Mouse (Mus musculus): ENCODE data around the gene Upb1. TPM values are rescaled to one million over a fixed set of nuclear protein-coding genes. Genes with fewer than 3 reads are reported as not detected.
A peak's percentile ranks its signal among the peaks of the same experiment; 100 is the strongest.

Gene Upb1
- polyA plus RNA-seq, 1 experiment = 58.5 TPM

DNA sequence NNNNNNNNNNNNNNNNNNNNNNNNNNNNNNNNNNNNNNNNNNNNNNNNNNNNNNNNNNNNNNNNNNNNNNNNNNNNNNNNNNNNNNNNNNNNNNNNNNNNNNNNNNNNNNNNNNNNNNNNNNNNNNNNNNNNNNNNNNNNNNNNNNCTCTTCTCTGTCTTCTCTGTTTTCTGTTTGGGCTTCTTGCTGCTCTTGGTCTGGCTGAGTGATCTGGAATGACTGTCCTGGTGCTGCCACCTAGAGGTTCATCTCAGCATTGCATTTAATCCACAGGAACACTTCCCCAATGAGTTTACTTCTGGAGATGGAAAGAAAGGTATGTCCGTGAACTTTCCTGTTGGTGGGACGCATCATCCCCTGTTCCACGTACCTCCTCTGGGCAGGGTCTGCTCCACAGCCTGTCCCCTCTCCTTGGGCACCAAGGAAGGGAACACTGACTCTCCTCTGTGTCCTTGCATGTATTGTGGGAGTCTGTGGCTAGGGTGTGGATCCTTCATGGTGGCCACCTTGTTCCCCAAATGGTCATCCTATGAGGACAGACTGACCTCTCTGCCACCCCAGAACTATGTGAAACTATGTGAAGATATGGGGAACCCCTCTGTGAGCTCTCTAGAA, 35.8 kb downstream of the Upb1 start:
- no peaks in the 10 kb centered on the region for H3K4me1 ChIP-seq (ENCODE audit: control insufficient read depth, insufficient read depth, low read length)
- 8% methylated on average over 3 of the region's 3 CpGs for WGBS
- no peak overlapping the region for H3K4me3 ChIP-seq (ENCODE audit: insufficient read depth, low read depth, low read length)
- no peaks in the 10 kb centered on the region for H3K36me3 ChIP-seq (ENCODE audit: control insufficient read depth, insufficient read depth, low read length)
- H3K27ac ChIP-seq (ENCODE audit: insufficient read depth, low read depth, low read length) = no peak overlapping the region
- H3K27me3 ChIP-seq (replicated peaks; ENCODE audit: control insufficient read depth, insufficient read depth, low read length) = no peaks in the 10 kb centered on the region
- TF ChIP-seq CTCF (conservative IDR thresholded peaks at IDR 0.05; ENCODE audit: insufficient read depth, insufficient read length, low read depth, low read length) (peak; percentile 83), POLR2A (IDR thresholded peaks at IDR 0.05; ENCODE audit: low read depth, low read length) (no peak)
- DNase-seq = peak; percentile 90

DNA sequence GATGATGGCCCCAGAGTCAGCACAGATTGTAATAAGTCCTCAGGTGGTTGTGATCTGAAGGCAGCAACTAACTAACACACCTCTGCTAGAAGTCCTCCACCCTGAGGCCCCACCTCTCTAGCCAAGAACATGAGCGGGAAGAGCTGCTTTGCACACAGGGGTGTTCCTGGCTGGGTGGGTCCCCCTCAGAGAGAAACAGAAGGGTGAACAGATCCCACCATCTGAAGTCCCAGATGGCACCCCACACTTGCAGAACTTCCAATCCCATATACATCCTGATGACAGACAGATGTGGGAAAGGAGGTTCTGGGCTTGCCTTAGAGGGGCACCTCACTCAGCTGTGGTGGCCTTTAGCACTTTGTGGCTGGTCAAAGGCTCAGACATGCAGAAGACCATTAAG, 36.4 kb downstream of the Upb1 start:
- no peaks in the 10 kb centered on the region for H3K36me3 ChIP-seq (ENCODE audit: control insufficient read depth, insufficient read depth, low read length)
- DNase-seq = no peak
- no peak overlapping the region for H3K27ac ChIP-seq (ENCODE audit: insufficient read depth, low read depth, low read length)
- TF ChIP-seq POLR2A (IDR thresholded peaks at IDR 0.05; ENCODE audit: low read depth, low read length) (no peak), CTCF (conservative IDR thresholded peaks at IDR 0.05; ENCODE audit: insufficient read depth, insufficient read length, low read depth, low read length) (no peak)
- WGBS = 100% methylated on average over 1 of the region's 1 CpGs
- no peaks in the 10 kb centered on the region for H3K4me1 ChIP-seq (ENCODE audit: control insufficient read depth, insufficient read depth, low read length)
- H3K4me3 ChIP-seq (ENCODE audit: insufficient read depth, low read depth, low read length) = no peak overlapping the region
- H3K27me3 ChIP-seq (replicated peaks; ENCODE audit: control insufficient read depth, insufficient read depth, low read length) = no peaks in the 10 kb centered on the region

DNA sequence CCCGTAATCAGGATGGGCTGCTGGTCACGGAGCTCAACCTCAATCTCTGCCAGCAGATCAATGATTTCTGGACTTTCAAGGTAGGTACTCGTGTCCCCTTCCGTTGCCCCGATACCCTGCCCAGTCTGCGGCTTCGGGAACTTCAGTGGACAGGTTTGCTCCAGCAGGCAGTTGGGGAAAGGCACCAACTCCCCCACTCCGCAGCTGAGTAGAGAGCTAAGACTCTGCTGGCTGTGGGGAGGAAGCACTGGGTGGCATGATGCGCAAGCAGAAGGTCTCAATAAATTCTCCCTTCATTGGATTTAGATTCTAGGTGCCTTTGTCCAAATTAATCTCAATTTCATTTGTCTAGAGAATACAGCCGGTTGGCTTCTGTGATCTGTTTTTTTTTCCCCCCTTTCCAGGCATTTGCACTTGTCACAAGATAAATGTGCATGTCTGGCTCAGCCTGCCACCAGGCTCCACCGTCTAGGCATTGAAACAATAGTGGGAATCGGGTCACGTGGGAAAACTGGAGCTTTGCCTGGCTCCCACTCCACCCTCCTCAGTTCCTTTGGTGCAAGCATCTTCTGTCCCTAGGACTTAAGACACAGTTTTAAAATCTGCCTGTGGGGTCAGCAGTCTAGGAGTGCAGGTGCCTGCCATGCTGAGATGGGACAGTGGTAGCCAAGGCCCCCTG, 37.4 kb downstream of the Upb1 start:
- no peak for TF ChIP-seq POLR2A (IDR thresholded peaks at IDR 0.05; ENCODE audit: low read depth, low read length)
- TF ChIP-seq CTCF (conservative IDR thresholded peaks at IDR 0.05; ENCODE audit: insufficient read depth, insufficient read length, low read depth, low read length) = no peak
- DNase-seq = peak; percentile 90
- H3K4me3 ChIP-seq (ENCODE audit: insufficient read depth, low read depth, low read length) = no peak overlapping the region
- no peaks in the 10 kb centered on the region for H3K4me1 ChIP-seq (ENCODE audit: control insufficient read depth, insufficient read depth, low read length)
- no peaks in the 10 kb centered on the region for H3K36me3 ChIP-seq (ENCODE audit: control insufficient read depth, insufficient read depth, low read length)
- H3K27ac ChIP-seq (ENCODE audit: insufficient read depth, low read depth, low read length) = no peak overlapping the region
- no peaks in the 10 kb centered on the region for H3K27me3 ChIP-seq (replicated peaks; ENCODE audit: control insufficient read depth, insufficient read depth, low read length)
- 53% methylated on average over 13 of the region's 13 CpGs for WGBS

DNA sequence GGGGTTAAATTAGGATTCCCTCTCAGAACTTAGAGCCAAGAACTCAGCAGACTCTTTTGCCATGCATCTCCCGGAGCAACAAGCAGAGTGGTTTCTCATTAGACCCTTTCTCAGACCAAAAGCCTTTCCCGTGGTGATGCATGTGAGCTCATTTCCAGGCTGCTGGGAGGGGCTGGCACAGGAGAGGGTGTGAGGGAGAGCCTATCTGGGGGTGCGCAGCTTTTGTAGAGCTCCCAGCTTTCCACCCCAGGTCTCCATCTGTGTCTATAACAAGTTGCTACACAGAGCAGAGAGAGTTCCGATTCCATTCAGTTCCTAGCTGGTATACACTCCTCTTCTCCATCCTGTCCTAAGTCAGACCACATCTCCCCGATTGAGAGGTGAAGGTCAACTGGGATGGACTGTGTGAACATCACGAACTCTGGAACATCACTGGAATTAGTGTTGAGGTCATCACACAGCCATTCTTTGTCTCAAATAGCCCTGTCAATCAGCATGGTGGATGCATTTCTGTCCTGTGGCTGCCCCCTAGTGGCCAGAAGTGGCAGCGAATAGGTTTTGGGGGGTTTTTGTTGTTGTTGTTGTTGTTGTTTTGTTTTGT, 38.4 kb downstream of the Upb1 start:
- Histone ChIP-seq H3K36me3 (ENCODE audit: control insufficient read depth, insufficient read depth, low read length) (no peaks in the 10 kb centered on the region; the same call in 1 of the 2 replicates), H3K4me1 (ENCODE audit: control insufficient read depth, insufficient read depth, low read length) (no peaks in the 10 kb centered on the region), H3K27ac (ENCODE audit: insufficient read depth, low read depth, low read length) (no peak overlapping the region)

DNA sequence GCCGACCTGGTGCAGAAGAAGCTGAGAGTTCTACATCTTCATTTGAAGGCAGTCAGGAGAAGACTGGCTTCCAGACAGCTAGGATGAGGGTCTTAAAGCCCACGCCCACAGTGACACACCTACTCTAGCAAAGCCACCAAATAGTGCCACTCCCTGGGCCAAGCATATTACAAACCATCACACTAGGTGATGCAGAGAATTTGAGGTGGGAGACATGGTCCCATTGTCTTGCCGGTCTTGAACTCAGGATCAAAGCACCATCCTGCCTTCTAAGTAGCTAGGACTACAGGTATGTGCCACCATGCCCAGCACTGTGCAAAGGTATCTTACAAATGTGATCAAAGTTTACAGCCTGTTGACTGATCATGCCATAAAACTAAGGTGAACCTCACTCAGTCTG, 39.8 kb downstream of the Upb1 start:
- Histone ChIP-seq H3K27me3 (replicated peaks; ENCODE audit: control insufficient read depth, insufficient read depth, low read length) (no peaks in the 10 kb centered on the region), H3K4me1 (ENCODE audit: control insufficient read depth, insufficient read depth, low read length) (no peaks in the 10 kb centered on the region), H3K4me3 (ENCODE audit: insufficient read depth, low read depth, low read length) (no peak overlapping the region), H3K27ac (ENCODE audit: insufficient read depth, low read depth, low read length) (no peak overlapping the region), H3K36me3 (ENCODE audit: control insufficient read depth, insufficient read depth, low read length) (no peaks in the 10 kb centered on the region; the same call in 1 of the 2 replicates)
- TF ChIP-seq POLR2A (IDR thresholded peaks at IDR 0.05; ENCODE audit: low read depth, low read length) (no peak), CTCF (conservative IDR thresholded peaks at IDR 0.05; ENCODE audit: insufficient read depth, insufficient read length, low read depth, low read length) (no peak)
- WGBS = 95% methylated on average over 3 of the region's 3 CpGs
- no peak for DNase-seq

More for the DNA sequence above, 38.4 kb downstream of the Upb1 start:
- Histone ChIP-seq H3K27me3 (replicated peaks; ENCODE audit: control insufficient read depth, insufficient read depth, low read length) (no peaks in the 10 kb centered on the region), H3K4me3 (ENCODE audit: insufficient read depth, low read depth, low read length) (no peak overlapping the region)
- DNase-seq = peak; percentile 59
- WGBS = 42% methylated on average over 7 of the region's 7 CpGs
- peak; percentile 69 for TF ChIP-seq CTCF (conservative IDR thresholded peaks at IDR 0.05; ENCODE audit: insufficient read depth, insufficient read length, low read depth, low read length)
- no peak for TF ChIP-seq POLR2A (IDR thresholded peaks at IDR 0.05; ENCODE audit: low read depth, low read length)

DNA sequence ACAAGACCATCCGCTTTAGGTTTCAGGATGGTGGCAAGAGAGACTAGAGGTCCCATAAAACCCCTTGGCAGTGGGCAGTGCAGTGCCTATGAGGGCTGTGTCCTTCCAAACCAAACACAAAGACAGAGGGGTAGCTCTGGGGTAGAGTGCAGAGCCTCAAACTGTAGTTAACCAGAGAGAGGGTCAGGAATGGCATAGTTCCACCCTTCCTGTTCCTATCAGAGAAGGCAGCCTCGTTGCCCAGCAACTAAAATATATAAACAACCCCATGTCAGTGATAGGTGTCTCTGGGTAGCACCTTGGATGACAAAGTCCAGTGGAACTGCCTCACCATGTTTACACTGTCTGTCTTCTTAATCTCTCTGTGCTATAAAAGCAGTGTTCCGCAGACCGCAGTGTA, 40.9 kb downstream of the Upb1 start:
- Histone ChIP-seq H3K27ac (ENCODE audit: insufficient read depth, low read depth, low read length) (no peak overlapping the region), H3K36me3 (ENCODE audit: control insufficient read depth, insufficient read depth, low read length) (no peaks in the 10 kb centered on the region; the same call in 1 of the 2 replicates), H3K4me1 (ENCODE audit: control insufficient read depth, insufficient read depth, low read length) (no peaks in the 10 kb centered on the region), H3K27me3 (replicated peaks; ENCODE audit: control insufficient read depth, insufficient read depth, low read length) (no peaks in the 10 kb centered on the region), H3K4me3 (ENCODE audit: insufficient read depth, low read depth, low read length) (no peak overlapping the region)
- 79% methylated on average over 4 of the region's 4 CpGs for WGBS
- no peak for DNase-seq
- TF ChIP-seq POLR2A (IDR thresholded peaks at IDR 0.05; ENCODE audit: low read depth, low read length) (no peak), CTCF (conservative IDR thresholded peaks at IDR 0.05; ENCODE audit: insufficient read depth, insufficient read length, low read depth, low read length) (no peak)

DNA sequence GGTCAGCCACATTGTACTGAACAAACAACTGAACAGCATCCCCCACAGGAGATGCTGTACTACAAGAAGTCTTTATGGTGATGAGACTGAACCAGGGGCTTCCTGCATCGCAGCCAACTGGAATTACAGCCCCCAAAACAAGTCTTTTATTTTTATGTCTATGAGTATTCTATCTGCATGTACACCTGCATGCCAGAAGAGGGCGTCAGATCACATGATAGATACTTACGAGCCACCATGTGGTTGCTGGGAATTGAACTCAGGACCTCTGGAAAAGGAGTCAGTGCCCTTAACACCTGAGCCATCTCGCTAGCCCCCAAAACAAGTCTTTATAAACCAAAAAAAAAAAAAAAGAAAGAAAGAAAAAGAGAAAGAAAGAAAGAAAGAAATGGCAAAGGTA, 42.1 kb downstream of the Upb1 start:
- Histone ChIP-seq H3K36me3 (ENCODE audit: control insufficient read depth, insufficient read depth, low read length) (no peaks in the 10 kb centered on the region; the same call in 1 of the 2 replicates), H3K27me3 (replicated peaks; ENCODE audit: control insufficient read depth, insufficient read depth, low read length) (no peaks in the 10 kb centered on the region), H3K27ac (ENCODE audit: insufficient read depth, low read depth, low read length) (no peak overlapping the region), H3K4me3 (ENCODE audit: insufficient read depth, low read depth, low read length) (no peak overlapping the region), H3K4me1 (ENCODE audit: control insufficient read depth, insufficient read depth, low read length) (no peaks in the 10 kb centered on the region)
- no peak for TF ChIP-seq POLR2A (IDR thresholded peaks at IDR 0.05; ENCODE audit: low read depth, low read length)
- TF ChIP-seq CTCF (conservative IDR thresholded peaks at IDR 0.05; ENCODE audit: insufficient read depth, insufficient read length, low read depth, low read length) = 0 out of 2 replicates have a peak, but pooled peaks have one; percentile 17
- no peak for DNase-seq
- WGBS = 86% methylated on average over 4 of the region's 4 CpGs

Measured in kidney, adult 2 months (tissue).